Mouse (Mus musculus) spleen, adult 2 months (tissue): ENCODE measurements around the gene Ift43. TPM values are rescaled to one million over a fixed set of nuclear protein-coding genes. Genes with fewer than 3 reads are reported as not detected.

Source experiments
- DNase-seq, 2 experiments: peaks; one replicate each; pipeline versions ENCODE4 v3.0.0 to v3.0.0-alpha.2; 2012 to 2021; ENCODE audit warnings: low spot score in 2 of 2, low read depth in 1 of 2
- H3K27ac ChIP-seq: fragments of 200-500 bp; 2 replicates; pipeline ENCODE4 v1.5.1; 2012; ENCODE audit warnings: low read length, inconsistent platforms; ENCODE audit not compliant: insufficient read depth
- H3K27me3 ChIP-seq: fragments of 200-500 bp; 2 replicates; pipeline ENCODE4 v1.6.1; 2012; ENCODE audit warnings: mild to moderate bottlenecking, moderate library complexity, low read length, inconsistent platforms; ENCODE audit not compliant: control insufficient read depth, insufficient read depth
- H3K36me3 ChIP-seq: fragments of 200-500 bp; 2 replicates; pipeline ENCODE4 v1.6.1; 2012; ENCODE audit warnings: mild to moderate bottlenecking, low read length, inconsistent platforms; ENCODE audit not compliant: control insufficient read depth, insufficient read depth
- H3K4me1 ChIP-seq: fragments of 200-500 bp; 2 replicates; pipeline ENCODE4 v1.6.1; 2011; ENCODE audit warnings: inconsistent platforms; ENCODE audit not compliant: control insufficient read depth, insufficient read depth, insufficient read length
- H3K4me3 ChIP-seq: fragments of 200-500 bp; 2 replicates; pipeline ENCODE4 v1.5.1; 2011; ENCODE audit warnings: mild to moderate bottlenecking, inconsistent platforms; ENCODE audit not compliant: insufficient read depth, insufficient read length; ENCODE audit errors: extremely low read depth
- CTCF ChIP-seq: fragments of 200-500 bp; IDR thresholded peaks from 2 replicates; pipeline ENCODE4 v1.5.1; 2011; ENCODE audit warnings: mild to moderate bottlenecking, inconsistent platforms; ENCODE audit not compliant: insufficient read depth, insufficient read length, insufficient replicate concordance; ENCODE audit errors: extremely low read depth
- POLR2A ChIP-seq: fragments of 200-500 bp; IDR thresholded peaks from 2 replicates; pipeline ENCODE4 v1.6.1; 2011; ENCODE audit warnings: low read depth, low read length, inconsistent platforms
- WGBS: fragments of 180-500 bp; shearing (Covaris S2); methylation state at CpG from one replicate; pipeline ENCODE4 v1.1.7; 2018; 5-methylcytosine and 5-hydroxymethylcytosine counted together
- polyA plus RNA-seq: library from polyadenylated mRNA; depleted of rRNA; stranded (reverse); fragments of >200 nt; gene quantifications from 2 replicates; pipeline ENCODE4 v1.2.3, GENCODE M21; 2012

Gene Ift43
- polyA plus RNA-seq, 1 experiment, result 2.6 TPM

GRCm38 (mm10) chr12:86086550-86086949, 4.2 kb downstream of the Ift43 start:
- H3K4me1 ChIP-seq, result no peaks in the 10 kb centered on the region; the same call in 1 of the 2 replicates

GRCm38 (mm10) chr12:86088042-86088441, 5.7 kb downstream of the Ift43 start:
- no peak overlapping the region for H3K27ac ChIP-seq
- no peak for DNase-seq
- H3K36me3 ChIP-seq, result no peaks in the 10 kb centered on the region
- no peaks in the 10 kb centered on the region for H3K4me1 ChIP-seq
- WGBS, result 68% methylated on average over 7 of the region's 7 CpGs
- no peak overlapping the region for H3K4me3 ChIP-seq
- TF ChIP-seq POLR2A, result no peak
- TF ChIP-seq CTCF, result no peak
- H3K27me3 ChIP-seq, result no peaks in the 10 kb centered on the region

More at GRCm38 (mm10) chr12:86086550-86086949, 4.2 kb downstream of the Ift43 start:
- no peak overlapping the region for H3K4me3 ChIP-seq
- no peak overlapping the region for H3K27ac ChIP-seq
- 0 out of 2 replicates have a peak, but pooled peaks cover 4% of the 10 kb centered on the region for H3K27me3 ChIP-seq
- no peak for DNase-seq
- WGBS, result 71% methylated on average over 8 of the region's 8 CpGs
- TF ChIP-seq CTCF (no peak), POLR2A (no peak)
- H3K36me3 ChIP-seq, result no peaks in the 10 kb centered on the region

GRCm38 (mm10) chr12:86090764-86091163, 8.4 kb downstream of the Ift43 start:
- no peak overlapping the region for H3K4me3 ChIP-seq
- no peak for DNase-seq
- no peaks in the 10 kb centered on the region for H3K27me3 ChIP-seq
- H3K36me3 ChIP-seq, result no peaks in the 10 kb centered on the region
- TF ChIP-seq CTCF (no peak), POLR2A (no peak)
- 79% methylated on average over 4 of the region's 4 CpGs for WGBS
- H3K27ac ChIP-seq, result no peak overlapping the region
- H3K4me1 ChIP-seq, result no peaks in the 10 kb centered on the region

DNA sequence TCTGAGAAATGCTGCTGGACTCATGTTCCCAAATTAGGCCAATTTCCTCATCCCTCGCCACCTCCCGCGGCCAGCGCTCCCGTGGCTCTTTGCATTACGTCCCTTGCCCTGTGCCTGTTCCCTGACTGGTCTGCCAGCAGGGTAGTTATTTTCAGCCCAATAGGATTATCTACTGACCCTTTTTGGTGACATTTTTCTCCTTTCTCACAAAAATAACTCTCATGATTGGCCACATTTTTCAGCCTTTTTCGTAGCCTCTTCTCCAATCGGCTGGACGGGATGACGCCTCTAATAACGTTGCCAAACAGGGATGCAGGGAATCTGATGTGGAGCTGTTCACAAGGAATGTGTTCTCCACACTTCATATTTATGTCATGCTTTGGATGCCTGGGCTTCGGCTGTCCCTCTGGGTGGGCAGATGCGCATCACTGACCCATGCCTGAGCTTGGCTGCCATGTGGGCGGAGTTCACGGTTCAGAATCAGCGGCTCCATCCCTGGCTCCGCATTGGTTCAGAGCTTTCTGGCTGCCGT, 9.3 kb downstream of the Ift43 start:
- Histone ChIP-seq H3K4me1 (no peaks in the 10 kb centered on the region), H3K4me3 (no peak overlapping the region), H3K27ac (0 out of 2 replicates have a peak overlapping the region, but pooled peaks have one; percentile 13), H3K36me3 (no peaks in the 10 kb centered on the region), H3K27me3 (no peaks in the 10 kb centered on the region)
- no peak for DNase-seq
- 74% methylated on average over 18 of the region's 18 CpGs for WGBS
- no peak for TF ChIP-seq CTCF
- TF ChIP-seq POLR2A, result no peak

GRCm38 (mm10) chr12:86094075-86094474, 11.7 kb downstream of the Ift43 start:
- Histone ChIP-seq H3K4me1 (no peaks in the 10 kb centered on the region), H3K27ac (no peak overlapping the region), H3K27me3 (no peaks in the 10 kb centered on the region), H3K4me3 (no peak overlapping the region), H3K36me3 (no peaks in the 10 kb centered on the region)
- no peak for TF ChIP-seq CTCF
- WGBS, result 85% methylated on average over 4 of the region's 4 CpGs
- DNase-seq, result no peak

- Histone ChIP-seq H3K27me3 (no peaks in the 10 kb centered on the region), H3K4me1 (no peaks in the 10 kb centered on the region), H3K4me3 (no peak overlapping the region), H3K27ac (no peak overlapping the region), H3K36me3 (no peaks in the 10 kb centered on the region)
- TF ChIP-seq POLR2A (no peak), CTCF (no peak)
- WGBS, result 82% methylated on average over 4 of the region's 4 CpGs
- DNase-seq, result no peak
Measured at GRCm38 (mm10) chr12:86095806-86096205, 13.5 kb downstream of the Ift43 start.

GRCm38 (mm10) chr12:86097781-86098180, 15.4 kb downstream of the Ift43 start:
- Histone ChIP-seq H3K4me1 (no peaks in the 10 kb centered on the region), H3K27ac (no peak overlapping the region), H3K36me3 (no peaks in the 10 kb centered on the region), H3K4me3 (no peak overlapping the region), H3K27me3 (no peaks in the 10 kb centered on the region)
- WGBS, result 93% methylated on average over 11 of the region's 11 CpGs
- no peak for DNase-seq
- TF ChIP-seq POLR2A (no peak), CTCF (no peak)
